Mouse (Mus musculus) MEL (cell line): ENCODE data around the gene Psmc3ip. TPM values are rescaled to one million over a fixed set of nuclear protein-coding genes. Genes with fewer than 3 reads are reported as not detected.

Experiments used
- DNase-seq: peaks from one replicate; pipeline ENCODE4 v3.0.0; 2011; ENCODE audit warnings: low read depth, low spot score
- H3K27ac ChIP-seq: 2 replicates; pipeline ENCODE4 v1.5.1; 2012; ENCODE audit warnings: low read depth, mild to moderate bottlenecking, control low read depth, low read length, moderate library complexity; ENCODE audit not compliant: control insufficient read depth
- H3K27me3 ChIP-seq, 2 experiments: fragments of 150-350 bp in 1 of 2; sonication (generic) in 1 of 2; 2 replicates each; pipeline ENCODE4 v1.6.1; 2012; ENCODE audit warnings: low read length in 2 of 2, mild to moderate bottlenecking in 2 of 2, improper control_type of control experiment in 1 of 2, moderate library complexity in 1 of 2; ENCODE audit not compliant: insufficient read depth in 2 of 2, control insufficient read depth in 1 of 2
- H3K36me3 ChIP-seq, 2 experiments: 2 replicates each; pipeline ENCODE4 v1.6.1; 2012 to 2014; ENCODE audit warnings: low read length in 2 of 2, improper control_type of control experiment in 1 of 2, inconsistent platforms in 1 of 2, mild to moderate bottlenecking in 1 of 2; ENCODE audit not compliant: insufficient read depth in 2 of 2, control insufficient read depth in 1 of 2
- H3K4me1 ChIP-seq, 2 experiments: fragments of 150-350 bp in 1 of 2; sonication (generic) in 1 of 2; 2 replicates each; pipeline ENCODE4 v1.6.1; 2012; ENCODE audit warnings: low read length in 2 of 2, improper control_type of control experiment in 1 of 2, mild to moderate bottlenecking in 1 of 2; ENCODE audit not compliant: insufficient read depth in 2 of 2, control insufficient read depth in 1 of 2
- H3K4me3 ChIP-seq, 2 experiments: fragments of 150-350 bp in 1 of 2; sonication (generic) in 1 of 2; 2 replicates each; pipeline ENCODE4 v1.5.1; 2012; ENCODE audit warnings: low read depth in 2 of 2, low read length in 2 of 2, mild to moderate bottlenecking in 2 of 2, moderate library complexity in 2 of 2, control low read depth in 1 of 2, improper control_type of control experiment in 1 of 2; ENCODE audit not compliant: control insufficient read depth in 1 of 2, insufficient read depth in 1 of 2
- H3K79me2 ChIP-seq: 2 replicates; pipeline ENCODE4 v1.6.1; 2012; ENCODE audit warnings: mild to moderate bottlenecking, low read length, moderate library complexity; ENCODE audit not compliant: control insufficient read depth, poor library complexity, insufficient read depth
- H3K9ac ChIP-seq: 2 replicates; pipeline ENCODE4 v1.6.1; 2012; ENCODE audit warnings: low read depth, mild to moderate bottlenecking, control low read depth, low read length, moderate library complexity; ENCODE audit not compliant: control insufficient read depth, poor library complexity, severe bottlenecking
- H3K9me3 ChIP-seq: fragments of 150-350 bp; sonication (generic); replicated peaks from 2 replicates; pipeline ENCODE4 v1.6.1; 2012; ENCODE audit warnings: mild to moderate bottlenecking, low read length, improper control_type of control experiment, moderate library complexity; ENCODE audit not compliant: insufficient read depth
- BHLHE40 ChIP-seq: IDR thresholded peaks from 2 replicates; pipeline ENCODE4 v1.6.1; 2012; ENCODE audit warnings: low read depth, mild to moderate bottlenecking, inconsistent platforms, low read length, improper control_type of control experiment, borderline replicate concordance
- CHD1 ChIP-seq: IDR thresholded peaks from 2 replicates; pipeline ENCODE4 v1.6.1; 2012; ENCODE audit warnings: low read depth, mild to moderate bottlenecking, inconsistent platforms, low read length, improper control_type of control experiment
- CHD2 ChIP-seq: IDR thresholded peaks from 2 replicates; pipeline ENCODE4 v1.6.1; 2011; ENCODE audit warnings: low read length, improper control_type of control experiment
- CTCF ChIP-seq, 3 experiments: IDR thresholded peaks in 2 of 3; conservative IDR thresholded peaks in 1 of 3; 2 replicates each; pipeline ENCODE4 v1.5.1; 2011 to 2012; ENCODE audit warnings: low read length in 3 of 3, low read depth in 2 of 3, mild to moderate bottlenecking in 2 of 3, improper control_type of control experiment in 1 of 3, inconsistent platforms in 1 of 3, mixed read lengths in 1 of 3, moderate library complexity in 1 of 3; ENCODE audit not compliant: control insufficient read depth in 1 of 3, insufficient read depth in 1 of 3, poor library complexity in 1 of 3, severe bottlenecking in 1 of 3
- ELF1 ChIP-seq: IDR thresholded peaks from 2 replicates; pipeline ENCODE4 v1.6.1; 2014; ENCODE audit warnings: low read depth, mild to moderate bottlenecking, inconsistent platforms, low read length, improper control_type of control experiment, moderate library complexity
- EP300 ChIP-seq, 2 experiments: IDR thresholded peaks; 2 replicates each; pipeline ENCODE4 v1.6.1; 2011; ENCODE audit warnings: improper control_type of control experiment in 2 of 2, low read length in 2 of 2, low read depth in 1 of 2, mild to moderate bottlenecking in 1 of 2
- ETS1 ChIP-seq: IDR thresholded peaks from 2 replicates; pipeline ENCODE4 v1.6.1; 2012; ENCODE audit warnings: low read depth, mild to moderate bottlenecking, inconsistent platforms, low read length, improper control_type of control experiment, moderate library complexity
- GABPA ChIP-seq: IDR thresholded peaks from 2 replicates; pipeline ENCODE4 v1.6.1; 2012; ENCODE audit warnings: low read depth, mild to moderate bottlenecking, inconsistent platforms, low read length, improper control_type of control experiment, moderate library complexity
- GATA1 ChIP-seq: IDR thresholded peaks from 2 replicates; pipeline ENCODE4 v1.6.1; 2011; ENCODE audit warnings: low read depth, low read length, improper control_type of control experiment
- HCFC1 ChIP-seq: IDR thresholded peaks from 2 replicates; pipeline ENCODE4 v1.6.1; 2012; ENCODE audit warnings: low read depth, mild to moderate bottlenecking, inconsistent platforms, low read length, improper control_type of control experiment, moderate library complexity
- JUND ChIP-seq: IDR thresholded peaks from 2 replicates; pipeline ENCODE4 v1.6.1; 2011; ENCODE audit warnings: low read depth, mild to moderate bottlenecking, improper control_type of control experiment, low read length
- KAT2A ChIP-seq: conservative IDR thresholded peaks from 2 replicates; pipeline ENCODE4 v1.6.1; 2012; ENCODE audit warnings: low read depth, low read length, improper control_type of control experiment, inconsistent platforms
- MAX ChIP-seq: IDR thresholded peaks from 2 replicates; pipeline ENCODE4 v1.6.1; 2011; ENCODE audit warnings: low read length, improper control_type of control experiment
- MAZ ChIP-seq: IDR thresholded peaks from 2 replicates; pipeline ENCODE4 v1.6.1; 2012; ENCODE audit warnings: low read depth, mild to moderate bottlenecking, inconsistent platforms, low read length, improper control_type of control experiment
- MXI1 ChIP-seq: IDR thresholded peaks from 2 replicates; pipeline ENCODE4 v1.6.1; 2011; ENCODE audit warnings: mild to moderate bottlenecking, low read depth, low read length, improper control_type of control experiment
- MYB ChIP-seq: IDR thresholded peaks from 2 replicates; pipeline ENCODE4 v1.6.1; 2011; ENCODE audit warnings: mild to moderate bottlenecking, low read depth, low read length, improper control_type of control experiment
- MYC ChIP-seq: IDR thresholded peaks from 2 replicates; pipeline ENCODE4 v1.6.1; 2011; ENCODE audit warnings: low read depth, mild to moderate bottlenecking, low read length, improper control_type of control experiment, moderate library complexity
- NELFE ChIP-seq: IDR thresholded peaks from 2 replicates; pipeline ENCODE4 v1.6.1; 2011; ENCODE audit warnings: low read depth, low read length, improper control_type of control experiment
- NRF1 ChIP-seq: IDR thresholded peaks from 2 replicates; pipeline ENCODE4 v1.6.1; 2014; ENCODE audit warnings: low read depth, mild to moderate bottlenecking, inconsistent platforms, low read length, improper control_type of control experiment, moderate library complexity; ENCODE audit not compliant: poor library complexity, insufficient read depth, severe bottlenecking
- POLR2A ChIP-seq, 2 experiments: IDR thresholded peaks; 2 replicates each; pipeline ENCODE4 v1.6.1; 2011 to 2012; ENCODE audit warnings: low read length in 2 of 2, mild to moderate bottlenecking in 2 of 2, control low read depth in 1 of 2, improper control_type of control experiment in 1 of 2, low read depth in 1 of 2, moderate library complexity in 1 of 2; ENCODE audit not compliant: control insufficient read depth in 1 of 2, insufficient read depth in 1 of 2, poor library complexity in 1 of 2
- POLR2AphosphoS2 ChIP-seq: IDR thresholded peaks from 2 replicates; pipeline ENCODE4 v1.6.1; 2011; ENCODE audit warnings: low read length, improper control_type of control experiment
- RAD21 ChIP-seq: IDR thresholded peaks from 2 replicates; pipeline ENCODE4 v1.6.1; 2011; ENCODE audit warnings: mild to moderate bottlenecking, low read depth, low read length, improper control_type of control experiment
- RCOR1 ChIP-seq: IDR thresholded peaks from 2 replicates; pipeline ENCODE4 v1.6.1; 2012; ENCODE audit warnings: low read depth, mild to moderate bottlenecking, inconsistent platforms, low read length, improper control_type of control experiment
- SIN3A ChIP-seq: IDR thresholded peaks from 2 replicates; pipeline ENCODE4 v1.6.1; 2012; ENCODE audit warnings: low read length, improper control_type of control experiment, inconsistent platforms
- SMC3 ChIP-seq: IDR thresholded peaks from 2 replicates; pipeline ENCODE4 v1.6.1; 2011; ENCODE audit warnings: low read depth, low read length, improper control_type of control experiment
- TAL1 ChIP-seq: IDR thresholded peaks from 2 replicates; pipeline ENCODE4 v1.6.1; 2012; ENCODE audit warnings: mild to moderate bottlenecking, inconsistent platforms, low read length, moderate library complexity, mixed read lengths
- TBP ChIP-seq: IDR thresholded peaks from 2 replicates; pipeline ENCODE4 v1.8.0; 2011; ENCODE audit warnings: low read depth, low read length, improper control_type of control experiment
- TCF12 ChIP-seq: IDR thresholded peaks from 2 replicates; pipeline ENCODE4 v1.6.1; 2014; ENCODE audit warnings: low read depth, mild to moderate bottlenecking, inconsistent platforms, low read length, improper control_type of control experiment, moderate library complexity
- UBTF ChIP-seq: IDR thresholded peaks from 2 replicates; pipeline ENCODE4 v1.6.1; 2012; ENCODE audit warnings: low read depth, mild to moderate bottlenecking, inconsistent platforms, low read length, improper control_type of control experiment, moderate library complexity, borderline replicate concordance; ENCODE audit not compliant: insufficient read depth
- USF1 ChIP-seq: IDR thresholded peaks from 2 replicates; pipeline ENCODE4 v1.6.1; 2014; ENCODE audit warnings: low read depth, mild to moderate bottlenecking, inconsistent platforms, low read length, improper control_type of control experiment, moderate library complexity
- USF2 ChIP-seq, 2 experiments: IDR thresholded peaks; 2 replicates each; pipeline ENCODE4 v1.6.1; 2011 to 2012; ENCODE audit warnings: improper control_type of control experiment in 2 of 2, low read length in 2 of 2, borderline replicate concordance in 1 of 2, inconsistent platforms in 1 of 2, low read depth in 1 of 2, mild to moderate bottlenecking in 1 of 2; ENCODE audit not compliant: insufficient read depth in 1 of 2
- ZC3H11A ChIP-seq: IDR thresholded peaks from 2 replicates; pipeline ENCODE4 v1.6.1; 2012; ENCODE audit warnings: low read depth, mild to moderate bottlenecking, inconsistent platforms, low read length, improper control_type of control experiment
- ZKSCAN1 ChIP-seq: IDR thresholded peaks from 2 replicates; pipeline ENCODE4 v1.6.1; 2012; ENCODE audit warnings: low read depth, mild to moderate bottlenecking, inconsistent platforms, low read length, improper control_type of control experiment, moderate library complexity
- ZMIZ1 ChIP-seq: IDR thresholded peaks from 2 replicates; pipeline ENCODE4 v1.6.1; 2012; ENCODE audit warnings: low read depth, mild to moderate bottlenecking, inconsistent platforms, low read length, improper control_type of control experiment, moderate library complexity
- polyA plus RNA-seq, 2 experiments: library from polyadenylated mRNA; stranded (reverse) in 1 of 2; unstranded in 1 of 2; fragments of >175 nt in 1 of 2; fragments of >200 nt in 1 of 2; gene quantifications; 2 replicates each; pipeline versions ENCODE4 v1.2.1 to v1.2.4; 2012; ENCODE audit warnings: low replicate concordance in 2 of 2, low read depth in 1 of 2; ENCODE audit not compliant: insufficient read length in 2 of 2, insufficient read depth in 1 of 2, missing spikeins in 1 of 2
- total RNA-seq: library from RNA; depleted of rRNA; stranded (reverse); fragments of 300-350 nt; gene quantifications from 2 replicates; pipeline ENCODE4 v1.2.3, GENCODE M21; 2012

Gene Psmc3ip
- total and polyA plus RNA-seq, 3 experiments: 8.2 to 14.5 TPM; not detected in 1

- peaks cover 4 to 19% of the 10 kb centered on the region in 2 experiments for H3K4me1 ChIP-seq
Measured at GRCm38 (mm10) chr11:101086756-101087681, 8.2 kb downstream of the Psmc3ip start, which contains the start of gene Mlx. TSS of gene Mlx (plus strand) at chr11:101087277.

GRCm38 (mm10) chr11:101086323-101086674, 8.9 kb downstream of the Psmc3ip start:
- H3K9ac ChIP-seq: peak overlapping the region; percentile 81

More at GRCm38 (mm10) chr11:101086756-101087681, 8.2 kb downstream of the Psmc3ip start, which contains the start of gene Mlx:
- peaks cover 7 to 15% of the 10 kb centered on the region in 2 experiments for H3K36me3 ChIP-seq
- peak within 1 kb of the TSS; percentile 81 for H3K9ac ChIP-seq
- peak within 1 kb of the TSS; percentile 77 to 80 for H3K4me3 ChIP-seq
- TF ChIP-seq MXI1 (peak; percentile 66), SIN3A (peak; percentile 89), POLR2A (IDR thresholded peaks at IDR 0.05; ENCODE audit: control insufficient read depth in 1 of 2, insufficient read depth in 1 of 2, low read depth in 1 of 2, low read length in 2 of 2, poor library complexity in 1 of 2) (peak; percentile 72 to 90), NRF1 (peak; percentile 94), ZKSCAN1 (no peak), USF2 (IDR thresholded peaks at IDR 0.05; ENCODE audit: borderline replicate concordance in 1 of 2, insufficient read depth in 1 of 2, low read depth in 1 of 2, low read length in 2 of 2) (peak; percentile 94 to 95), MYB (peak; percentile 77), TCF12 (0 out of 2 replicates have a peak, but pooled peaks have one; percentile 25), USF1 (peak; percentile 99), POLR2AphosphoS2 (peak; percentile 93), GATA1 (peak; percentile 51; the same call in 1 of the 2 replicates), TBP (peak; percentile 85), MAZ (peak; percentile 91; the same call in 1 of the 2 replicates), BHLHE40 (peak; percentile 92), ELF1 (peak; percentile 94), CHD1 (no peak), NELFE (peak; percentile 78), HCFC1 (peak; percentile 84), UBTF (no peak), MAX (peak; percentile 96), ZC3H11A (no peak), ETS1 (0 out of 2 replicates have a peak, but pooled peaks have one; percentile 25), ZMIZ1 (peak; percentile 82), MYC (no peak; the same call in 1 of the 2 replicates), EP300 (IDR thresholded peaks at IDR 0.05; ENCODE audit: low read depth in 1 of 2, low read length in 2 of 2) (no peak), CTCF (IDR thresholded peaks at IDR 0.05 in 2 of 3, conservative IDR thresholded peaks at IDR 0.05 in 1 of 3; ENCODE audit: control insufficient read depth in 1 of 3, insufficient read depth in 1 of 3, low read depth in 2 of 3, low read length in 3 of 3, poor library complexity in 1 of 3, severe bottlenecking in 1 of 3) (no peak), SMC3 (no peak), CHD2 (no peak), GABPA (no peak), RCOR1 (no peak), TAL1 (no peak), JUND (no peak)
- H3K9me3 ChIP-seq: no peaks in the 10 kb centered on the region
- peak; percentile 97 for DNase-seq
- H3K27ac ChIP-seq: peak within 1 kb of the TSS; percentile 66
- H3K79me2 ChIP-seq: peaks cover 23% of the 10 kb centered on the region
- no peaks in the 10 kb centered on the region for H3K27me3 ChIP-seq

More at GRCm38 (mm10) chr11:101086323-101086674, 8.9 kb downstream of the Psmc3ip start:
- Histone ChIP-seq H3K79me2 (peaks cover 23% of the 10 kb centered on the region), H3K36me3 (peaks cover 4 to 18% of the 10 kb centered on the region in 2 experiments; a peak in 3 of 4 replicates), H3K4me3 (no peak overlapping the region; a peak in 1 of 4 replicates), H3K27ac (peak overlapping the region; percentile 66), H3K27me3 (no peaks in the 10 kb centered on the region), H3K9me3 (no peaks in the 10 kb centered on the region), H3K4me1 (peaks cover 6 to 21% of the 10 kb centered on the region in 2 experiments)
- DNase-seq: no peak
- TF ChIP-seq ZC3H11A: no peak
- TF ChIP-seq RAD21: no peak
- no peak for TF ChIP-seq ETS1
- TF ChIP-seq EP300 (IDR thresholded peaks at IDR 0.05; ENCODE audit: low read depth in 1 of 2, low read length in 2 of 2): no peak
- TF ChIP-seq MAX: no peak
- TF ChIP-seq TAL1: no peak
- TF ChIP-seq GATA1: no peak
- TF ChIP-seq UBTF: no peak
- TF ChIP-seq KAT2A: no peak
- no peak for TF ChIP-seq CHD1
- TF ChIP-seq NELFE: no peak
- TF ChIP-seq TCF12: no peak
- no peak for TF ChIP-seq USF1
- no peak for TF ChIP-seq CTCF (IDR thresholded peaks at IDR 0.05 in 2 of 3, conservative IDR thresholded peaks at IDR 0.05 in 1 of 3; ENCODE audit: control insufficient read depth in 1 of 3, insufficient read depth in 1 of 3, low read depth in 2 of 3, low read length in 3 of 3, poor library complexity in 1 of 3, severe bottlenecking in 1 of 3)
